Mouse (Mus musculus): Measurements from ENCODE around the gene Kdm6a. TPM values are rescaled to one million over a fixed set of nuclear protein-coding genes. Genes with fewer than 3 reads are reported as not detected.

Kdm6a gene
- 98.6 to 116 TPM (median 111 TPM) in 4 replicates for total RNA-seq (2023)

DNA sequence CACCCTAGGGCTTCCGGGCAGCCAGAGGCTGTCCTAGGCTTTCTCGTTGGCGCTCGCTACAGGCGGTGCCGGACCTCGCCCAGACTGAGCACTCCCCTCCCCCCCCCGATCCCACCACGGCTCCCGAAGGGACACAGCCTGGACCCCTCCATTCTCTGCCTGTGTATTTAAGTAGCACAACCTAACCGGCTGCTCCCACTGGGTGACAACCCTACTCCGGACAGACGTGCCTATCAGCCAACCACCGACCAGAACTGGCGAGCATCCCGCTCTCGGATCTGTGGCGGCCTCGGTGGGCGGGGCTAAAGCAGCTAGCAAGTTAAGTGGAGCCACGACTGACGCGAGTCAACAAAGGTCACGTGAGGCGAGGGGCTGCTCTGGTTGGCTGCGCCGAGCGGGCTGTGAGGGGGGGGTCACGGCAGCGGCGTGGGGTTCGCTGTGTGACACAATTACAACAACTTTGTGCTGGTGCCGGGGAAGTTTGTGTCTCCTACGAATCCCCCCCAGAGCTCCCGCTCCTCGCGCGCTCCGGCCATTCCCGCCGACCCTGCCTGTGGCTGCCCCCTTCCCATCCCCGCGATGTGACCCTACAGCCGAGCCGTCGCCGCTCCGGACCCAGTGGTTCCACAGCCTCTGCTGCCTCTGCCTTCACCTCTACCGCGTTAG lies at the start of gene Kdm6a:
TSS of gene Kdm6a (plus strand) at position 384 of the 666 bp plus-strand sequence.

DNA sequence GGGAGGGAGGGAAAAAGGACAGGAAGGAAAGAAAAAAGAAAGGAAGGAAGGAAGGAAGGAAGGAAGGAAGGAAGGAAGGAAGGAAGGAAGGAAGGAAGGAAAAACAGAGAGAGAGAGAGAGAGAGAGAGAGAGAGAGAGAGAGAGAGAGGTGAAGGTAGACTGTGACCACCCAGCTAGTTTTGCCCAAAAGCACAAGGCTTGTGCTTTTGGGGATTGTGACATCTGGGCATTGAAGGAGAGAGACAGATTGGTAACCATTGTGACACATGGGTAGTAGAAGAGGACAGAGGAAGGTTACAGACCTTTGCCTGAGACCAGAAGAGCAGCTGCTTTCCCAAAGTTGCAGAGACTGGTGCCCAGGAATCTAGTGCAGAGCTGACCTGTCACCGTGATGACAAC lies 16.8 kb upstream of the Kdm6a start, which contains the start of gene Dusp21:
TSS of gene Dusp21 (plus strand) at position 301 of the 400 bp plus-strand sequence.

Other genes starting within 250 kb of the Kdm6a start
- not detected in 4 replicates for gene Dusp21, start 16.7 kb upstream of the Kdm6a start, total RNA-seq (2023)

Data from B cell, adult 62 days (primary cell).